Mouse (Mus musculus): ENCODE results near the gene Plac9a. TPM values are rescaled to one million over a fixed set of nuclear protein-coding genes. Genes with fewer than 3 reads are reported as not detected.

The Plac9a gene
- polyA plus RNA-seq, 2 experiments from 2014 or later, result not detected

Other genes starting within 250 kb of the Plac9a start
- 10 to 100 TPM; 22.0 to 27.0 TPM for gene Ppif, start 208.9 kb downstream of the Plac9a start, polyA plus RNA-seq (2017; shearing (Covaris generic))
- 1 to 10 TPM in 1 of 2 experiments, under 1 TPM in 1; 0.84 to 1.3 TPM for gene Zcchc24, start 134.1 kb downstream of the Plac9a start, polyA plus RNA-seq (2017; shearing (Covaris generic))
- 10 to 100 TPM; 59.7 to 84.6 TPM for gene Anxa11, start 60.9 kb downstream of the Plac9a start, polyA plus RNA-seq (2017; shearing (Covaris generic))
- gene Tmem254a, start 24.6 kb upstream of the Plac9a start, polyA plus RNA-seq (2017; shearing (Covaris generic)), result 1 to 10 TPM; 5.5 to 6.8 TPM
- not detected for gene Cphx1, start 35.2 kb upstream of the Plac9a start, polyA plus RNA-seq (2017; shearing (Covaris generic))
- gene Duxbl1, start 75.5 kb upstream of the Plac9a start, polyA plus RNA-seq (2017; shearing (Covaris generic)), result not detected
- gene Gm9780, start 139.6 kb upstream of the Plac9a start, polyA plus RNA-seq (2017; shearing (Covaris generic)), result not detected
- 100 to 1,000 TPM in 1 of 2 experiments, 10 to 100 TPM in 1; 97.0 to 118 TPM for gene Tmem254c, start 164.3 kb upstream of the Plac9a start, polyA plus RNA-seq (2017; shearing (Covaris generic))
- gene Cphx2, start 178.4 kb upstream of the Plac9a start, polyA plus RNA-seq (2017; shearing (Covaris generic)), result not detected
- gene Cphx3, start 179.2 kb upstream of the Plac9a start, polyA plus RNA-seq (2017; shearing (Covaris generic)), result not detected
- not detected for gene Duxbl2, start 215.2 kb upstream of the Plac9a start, polyA plus RNA-seq (2017; shearing (Covaris generic))